In the genomic region with DNA sequence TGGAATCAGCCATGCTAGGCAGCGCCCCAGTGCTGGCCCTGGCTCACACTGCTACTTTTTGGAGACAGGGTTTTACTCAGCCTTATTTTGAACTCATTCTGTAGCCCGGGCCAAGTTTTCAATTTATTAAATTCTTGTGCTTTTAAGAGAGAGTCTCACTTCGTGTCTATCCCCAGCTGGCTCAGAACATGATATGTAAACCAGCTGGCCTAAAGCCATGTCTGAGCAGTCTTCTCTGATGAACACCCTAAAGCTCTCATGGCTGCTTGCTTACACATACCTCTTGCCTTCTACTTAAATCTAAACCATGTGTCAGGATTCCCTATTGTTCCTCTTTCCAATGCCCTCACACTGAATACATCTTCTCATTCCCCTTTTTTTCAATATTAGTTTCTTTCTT, we compare ENCODE assay signal across 14 mouse cellular contexts. TPM values are rescaled to one million over a fixed set of nuclear protein-coding genes. Genes with fewer than 3 reads are reported as not detected.
DNase-seq lines count a peak whose midpoint lies in the region; ATAC-seq and TF ChIP-seq lines count a peak whose summit lies in the region.
"Had no signal": no experiment of that assay in that cellular context is flagged by ENCODE, and none has a peak within 500 bp of the region (broad histone marks: within the 10 kb centered on the region; RNA-seq: fewer than 3 reads in every experiment).

No protein-coding gene starts in this region.

- no peak for TF ChIP-seq CTCF in layer of hippocampus, adult 2 months (conservative IDR thresholded peaks at IDR 0.05)
- TF ChIP-seq CTCF in stomach, postnatal 0 days (IDR thresholded peaks at IDR 0.05; ENCODE audit: low read depth) = no peak
- no peak for TF ChIP-seq CTCF in forebrain, postnatal 0 days (IDR thresholded peaks at IDR 0.05; ENCODE audit: low read depth)

- DNase-seq in layer of hippocampus, adult 2 months (ENCODE audit: low spot score in 2 of 2) = peak; percentile 29 to 51
- no peak for DNase-seq in layer of hippocampus, postnatal 36 days
- no peak for DNase-seq in stomach, postnatal 0 days (ENCODE audit: low spot score)
- DNase-seq in forebrain, postnatal 0 days = peak; percentile 63
- DNase-seq in liver = no peak
- DNase-seq: adrenal gland, postnatal 25 days; cerebellum, adult 11-12 months; kidney, adult 18-20 months; midbrain, embryonic 14.5 days had no signal

- H3K27me3 ChIP-seq in stomach, embryonic 14.5 days (ENCODE audit: control insufficient read depth, insufficient read depth, low read length) = no peaks in the 10 kb centered on the region
- no peaks in the 10 kb centered on the region for H3K27me3 ChIP-seq in stomach, postnatal 0 days (ENCODE audit: control insufficient read depth, insufficient read depth, low read length)
- no peaks in the 10 kb centered on the region for H3K27me3 ChIP-seq in forebrain, postnatal 0 days (ENCODE audit: insufficient read depth, low read length)
- H3K27me3 ChIP-seq: neural tube, embryonic 13.5 days had no signal

- H3K27ac ChIP-seq in layer of hippocampus, adult 2 months = no peak overlapping the region
- peak overlapping the region; percentile 10; the same call in 1 of the 2 replicates for H3K27ac ChIP-seq in stomach, embryonic 14.5 days (ENCODE audit: low read length)
- no peak overlapping the region for H3K27ac ChIP-seq in stomach, postnatal 0 days (replicated peaks)
- H3K27ac ChIP-seq in forebrain, postnatal 0 days (ENCODE audit: low read depth, low read length) = no peak overlapping the region
- H3K27ac ChIP-seq: hindbrain, embryonic 10.5 days; neural tube, embryonic 13.5 days had no signal

- H3K9me3 ChIP-seq in stomach, embryonic 14.5 days (ENCODE audit: control insufficient read depth, low read depth, low read length) = no peaks in the 10 kb centered on the region
- H3K9me3 ChIP-seq in stomach, postnatal 0 days (ENCODE audit: control insufficient read depth, low read length) = no peaks in the 10 kb centered on the region
- H3K9me3 ChIP-seq in forebrain, postnatal 0 days (ENCODE audit: low read length) = no peaks in the 10 kb centered on the region
- H3K9me3 ChIP-seq: hindbrain, embryonic 10.5 days; neural tube, embryonic 13.5 days had no signal

- no peak overlapping the region for H3K4me3 ChIP-seq in layer of hippocampus, adult 2 months
- no peak overlapping the region for H3K4me3 ChIP-seq in stomach, embryonic 14.5 days (ENCODE audit: low read depth, low read length)
- no peak overlapping the region for H3K4me3 ChIP-seq in stomach, postnatal 0 days (ENCODE audit: low read depth, low read length)
- H3K4me3 ChIP-seq in forebrain, postnatal 0 days (ENCODE audit: low read depth, low read length) = no peak overlapping the region
- H3K4me3 ChIP-seq: hindbrain, embryonic 10.5 days; neural tube, embryonic 13.5 days had no signal

- 0 out of 2 replicates have a peak, but pooled peaks cover 3% of the 10 kb centered on the region for H3K4me1 ChIP-seq in stomach, embryonic 14.5 days (ENCODE audit: control insufficient read depth, insufficient read depth, low read length)
- H3K4me1 ChIP-seq in stomach, postnatal 0 days (replicated peaks; ENCODE audit: control insufficient read depth, insufficient read depth) = no peaks in the 10 kb centered on the region
- H3K4me1 ChIP-seq in forebrain, postnatal 0 days (ENCODE audit: insufficient read depth) = no peaks in the 10 kb centered on the region
- H3K4me1 ChIP-seq: hindbrain, embryonic 10.5 days; neural tube, embryonic 13.5 days had no signal

- ATAC-seq in stomach, embryonic 14.5 days (ENCODE audit: insufficient number of reproducible peaks, insufficient read depth, low FRiP score, low read depth) = peak; percentile 82; the same call in 1 of the 2 replicates
- no peak for ATAC-seq in stomach, postnatal 0 days (ENCODE audit: low FRiP score, low TSS enrichment)
- ATAC-seq in forebrain, postnatal 0 days = peak; percentile 63
- ATAC-seq in cerebellum, adult (ENCODE audit: insufficient number of reproducible peaks, low FRiP score, low TSS enrichment) = no peak

- H3K36me3 ChIP-seq in stomach, embryonic 14.5 days (ENCODE audit: control insufficient read depth, insufficient read depth, low read length) = no peaks in the 10 kb centered on the region
- no peaks in the 10 kb centered on the region for H3K36me3 ChIP-seq in stomach, postnatal 0 days (ENCODE audit: control insufficient read depth, insufficient read depth, low read length)
- no peaks in the 10 kb centered on the region for H3K36me3 ChIP-seq in forebrain, postnatal 0 days (ENCODE audit: insufficient read depth)
- H3K36me3 ChIP-seq: hindbrain, embryonic 10.5 days; neural tube, embryonic 13.5 days had no signal

- no peak for TF ChIP-seq EP300 in stomach, postnatal 0 days (optimal IDR thresholded peaks at IDR 0.05)

- H3K9ac ChIP-seq in stomach, embryonic 14.5 days (replicated peaks; ENCODE audit: low read depth, low read length) = no peak overlapping the region
- no peak overlapping the region for H3K9ac ChIP-seq in stomach, postnatal 0 days (ENCODE audit: low read length)
- H3K9ac ChIP-seq in forebrain, postnatal 0 days = no peak overlapping the region
- H3K9ac ChIP-seq: neural tube, embryonic 13.5 days had no signal

- H3K4me2 ChIP-seq in stomach, embryonic 14.5 days (replicated peaks; ENCODE audit: low read depth, low read length) = no peak overlapping the region
- no peak overlapping the region for H3K4me2 ChIP-seq in stomach, postnatal 0 days (replicated peaks; ENCODE audit: low read depth)
- no peak overlapping the region for H3K4me2 ChIP-seq in forebrain, postnatal 0 days (ENCODE audit: low read depth)
- H3K4me2 ChIP-seq: heart, embryonic 11.5 days; neural tube, embryonic 13.5 days had no signal

- WGBS in stomach, embryonic 14.5 days = 33% methylated on average over 3 of the region's 3 CpGs
- WGBS in stomach, postnatal 0 days = 55% methylated on average over 3 of the region's 3 CpGs
- 45% methylated on average over 3 of the region's 3 CpGs for WGBS in forebrain, postnatal 0 days

RNA-seq across cellular contexts. Expression of a gene that starts 14.2 kb away (rescaled TPM):
- total RNA-seq in layer of hippocampus, adult 2 months (2021) = 10 to 100 TPM; 63.0 to 63.2 TPM
- total RNA-seq in layer of hippocampus, postnatal 36 days (2021) = 10 to 100 TPM; 78.1 to 95.3 TPM
- polyA plus RNA-seq in stomach, embryonic 14.5 days (2014; fragmentation: Nextera tagmentation; extraction: Ambion mirVana) = 7.8 and 10.1 TPM in 2 replicates
- polyA plus RNA-seq in stomach, postnatal 0 days (2015; fragmentation: Nextera tagmentation; extraction: Ambion mirVana) = 15.8 and 16.4 TPM in 2 replicates
- 8.4 and 10.2 TPM in 2 replicates for total RNA-seq in forebrain, postnatal 0 days (2014; rRNA removed)
- 4.3 and 6.0 TPM in 2 replicates for polyA plus RNA-seq in forebrain, postnatal 0 days (2015; fragmentation: Nextera tagmentation; extraction: Ambion mirVana)

Comparison
In these comparisons a context has a peak if more than half of its experiments do, and no peak if none do; other contexts are left out.
1. DNase-seq: peak in layer of hippocampus, adult 2 months (2 of 2) and forebrain, postnatal 0 days (single experiment); none in layer of hippocampus, postnatal 36 days (0 of 2), stomach, postnatal 0 days (single experiment) and liver (single experiment).
2. ATAC-seq: peak in stomach, embryonic 14.5 days (single experiment) and forebrain, postnatal 0 days (single experiment); none in stomach, postnatal 0 days (single experiment) and cerebellum, adult (single experiment).